Mouse (Mus musculus): ENCODE measurements at regions not wholly inside any gene's neighbourhood (a gene's known extent, or its start where the extent isn't known, plus 50 kb on each side); places are given as distances from the start of the nearest gene placed in this dataset.

DNA sequence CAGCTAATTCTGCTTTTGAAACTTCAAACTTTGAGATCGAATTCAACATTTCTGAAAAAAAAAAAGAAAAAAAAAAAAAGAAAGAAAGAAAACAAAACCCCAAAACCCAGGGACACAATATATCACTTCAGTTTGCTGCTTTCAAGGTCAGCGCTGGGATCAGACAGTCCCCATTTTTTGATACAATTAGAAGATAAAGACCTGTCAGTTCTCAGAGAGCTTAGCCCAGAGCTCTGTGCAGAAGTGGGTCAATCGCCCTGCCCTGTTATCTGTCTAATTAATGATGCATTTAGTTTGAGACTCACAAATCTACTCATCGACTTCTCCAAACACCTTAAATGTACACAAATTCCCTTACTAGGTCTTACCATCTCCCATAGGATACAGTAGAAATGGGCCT, 249.2 kb downstream of the Ptprc start:
- DNase-seq = no peak

DNA sequence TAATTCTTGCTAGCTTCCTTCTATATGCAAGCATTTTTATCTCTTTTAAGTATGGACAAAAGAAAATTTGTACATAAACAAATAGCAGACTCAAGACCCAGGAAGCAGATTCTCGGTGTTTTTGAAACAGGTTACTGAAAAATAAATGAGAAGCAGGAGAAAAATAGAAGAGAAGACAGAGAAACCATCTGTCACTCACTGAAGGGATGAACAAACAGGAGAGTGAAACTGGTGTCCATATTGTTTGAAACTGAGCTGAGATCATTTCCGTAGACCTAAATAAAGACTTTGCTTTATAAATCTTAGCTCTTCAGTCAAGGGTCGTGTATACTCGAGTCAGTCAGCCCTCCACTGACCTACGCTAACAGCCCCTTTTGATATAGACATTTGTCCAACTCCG, 251.4 kb downstream of the Ptprc start:
- no peak for DNase-seq

DNA sequence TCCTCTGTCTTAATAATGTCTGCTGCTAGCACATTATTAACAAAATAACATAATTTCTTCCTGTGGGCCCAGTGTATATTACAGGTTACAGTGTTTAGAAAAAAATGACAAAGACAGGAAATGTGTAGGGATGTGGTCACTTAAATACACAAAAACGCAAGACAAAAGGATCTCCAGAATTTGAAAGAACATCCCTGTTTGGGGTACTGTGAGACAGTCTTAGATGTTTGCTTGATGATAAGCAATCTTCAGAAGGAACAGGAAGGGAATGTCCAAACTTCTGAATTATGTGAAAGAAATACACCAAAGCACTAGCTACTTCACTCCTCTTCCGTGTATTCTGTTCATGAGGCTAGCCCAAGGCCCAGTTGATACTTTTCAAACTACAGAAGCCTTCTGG, 251.8 kb downstream of the Ptprc start:
- no peak for DNase-seq

- DNase-seq = no peak
These were observed 252.7 kb downstream of the Ptprc start for GRCm38 (mm10) chr1:137922769-137923168.

DNA sequence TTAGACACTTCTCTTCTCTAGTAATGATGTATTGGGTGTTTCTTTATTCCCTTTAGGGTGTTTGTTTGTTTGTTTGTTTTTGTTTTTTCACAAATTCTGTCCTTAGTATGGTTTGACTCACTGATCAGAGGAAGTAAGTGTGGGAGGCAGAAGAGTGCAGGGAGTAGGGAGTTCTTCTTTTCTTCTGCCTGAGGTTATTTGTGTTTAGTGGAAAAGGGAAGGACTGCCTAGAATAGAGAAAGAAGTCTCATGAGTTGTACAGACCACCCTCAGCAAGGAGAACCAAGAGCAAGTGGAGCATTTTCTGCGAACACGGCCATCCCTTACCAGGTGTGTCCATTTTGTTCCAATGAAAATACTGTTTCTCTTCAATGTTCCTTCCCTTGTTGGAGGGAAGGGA, 253.9 kb downstream of the Ptprc start:
- DNase-seq = no peak

DNA sequence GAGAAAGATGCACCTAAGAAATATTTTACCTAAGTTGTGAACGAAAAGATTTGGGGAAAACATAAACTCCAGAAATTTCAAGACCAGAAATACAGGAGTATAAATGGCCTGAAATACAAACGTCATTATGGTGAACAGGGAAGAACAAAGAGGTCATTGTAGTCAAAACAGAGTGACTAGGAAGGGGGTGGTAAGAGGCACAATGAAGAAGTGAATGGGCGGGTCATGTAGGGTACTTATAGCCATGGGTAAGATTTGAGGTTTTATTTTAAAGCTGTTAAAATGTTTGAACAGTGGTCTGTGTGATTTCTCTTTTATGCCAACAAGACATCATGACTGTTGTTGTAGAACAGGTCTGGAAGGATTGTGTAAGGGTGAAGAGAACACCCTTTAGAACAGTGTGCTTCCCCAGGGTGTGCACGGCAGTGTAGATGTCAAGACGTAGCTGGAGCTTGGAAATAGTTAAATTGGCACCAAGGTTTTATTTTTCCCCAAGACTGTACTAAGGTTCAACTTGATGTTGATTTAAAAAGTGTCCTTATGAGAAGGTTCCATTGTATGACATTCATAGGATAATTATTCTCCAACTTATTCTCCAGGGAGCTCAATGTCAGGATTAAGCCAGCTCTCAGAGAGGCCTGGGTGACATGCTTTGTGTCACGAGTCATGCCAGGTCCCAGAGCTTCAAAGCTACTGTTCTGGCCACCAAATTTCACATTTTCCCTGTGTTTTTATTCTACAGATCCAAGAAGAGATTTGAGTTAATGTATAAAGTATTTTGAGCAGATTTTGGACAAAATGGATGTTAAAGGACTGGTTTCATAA, 255.6 kb downstream of the Ptprc start:
- DNase-seq = no peak

- no peak for DNase-seq
These were observed 258.1 kb downstream of the Ptprc start for GRCm38 (mm10) chr1:137917449-137917848.

DNA sequence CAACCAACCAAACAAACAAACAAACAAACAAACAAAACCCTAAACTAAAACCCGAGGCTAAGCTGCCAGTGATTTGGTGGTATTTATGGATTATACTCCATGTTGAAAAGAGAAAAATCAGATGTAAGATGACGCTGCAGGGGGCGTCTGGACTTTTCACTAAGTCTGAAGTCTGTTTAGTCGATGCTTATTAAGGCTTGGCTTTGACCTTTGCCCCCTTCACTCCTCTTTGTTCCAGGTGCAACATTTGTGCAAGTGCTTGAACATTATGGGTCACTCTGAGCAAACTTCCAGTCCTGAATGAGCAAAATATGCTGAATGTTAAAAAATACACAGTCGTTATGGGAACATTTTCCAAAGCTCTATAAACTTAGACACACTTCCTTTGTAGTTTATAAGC, 268.6 kb downstream of the Ptprc start:
- peak; percentile 43 for DNase-seq

DNA sequence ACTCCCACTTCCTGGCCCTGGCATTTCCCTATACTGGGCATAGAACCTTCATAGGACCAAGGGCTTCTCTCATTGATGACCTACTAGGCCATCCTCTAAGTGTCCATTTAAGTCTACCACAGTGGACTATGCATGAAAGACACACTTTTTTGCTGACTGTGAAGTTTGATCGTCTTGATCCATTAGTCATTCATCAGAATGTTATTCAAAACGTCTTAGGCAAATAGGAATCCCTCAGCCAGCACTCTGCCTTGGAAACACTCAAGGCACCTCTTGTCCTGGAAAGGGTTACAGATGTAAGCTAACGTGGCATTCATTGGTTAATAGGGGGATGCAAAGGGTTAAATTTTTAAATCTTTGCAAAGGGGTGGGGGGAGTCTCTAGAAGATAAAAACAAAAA, 269.0 kb downstream of the Ptprc start:
- no peak for DNase-seq

GRCm38 (mm10) chr1:137905566-137905965, 269.9 kb downstream of the Ptprc start:
- no peak for DNase-seq

- no peak for DNase-seq
These were observed 272.2 kb downstream of the Ptprc start for GRCm38 (mm10) chr1:137903351-137903750.

DNA sequence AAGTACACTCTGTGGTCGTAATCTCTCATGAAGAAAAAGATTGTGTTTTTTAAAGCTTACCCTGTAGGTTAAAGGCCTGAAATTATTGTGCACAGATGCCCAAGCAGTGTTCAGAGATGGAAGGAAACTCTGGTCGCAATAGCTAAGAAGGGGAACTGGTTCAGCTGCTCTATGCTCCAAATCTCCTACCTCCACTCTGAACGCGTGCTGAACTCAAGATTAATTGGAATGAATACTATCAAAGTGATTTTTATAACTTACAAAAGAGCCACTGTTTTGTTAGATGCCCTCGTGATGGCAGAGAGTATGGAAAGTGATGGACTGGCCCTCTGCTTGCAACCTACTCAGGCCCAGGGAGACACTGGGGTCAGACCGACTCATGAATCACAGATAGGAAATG, 272.6 kb downstream of the Ptprc start:
- no peak for DNase-seq

DNA sequence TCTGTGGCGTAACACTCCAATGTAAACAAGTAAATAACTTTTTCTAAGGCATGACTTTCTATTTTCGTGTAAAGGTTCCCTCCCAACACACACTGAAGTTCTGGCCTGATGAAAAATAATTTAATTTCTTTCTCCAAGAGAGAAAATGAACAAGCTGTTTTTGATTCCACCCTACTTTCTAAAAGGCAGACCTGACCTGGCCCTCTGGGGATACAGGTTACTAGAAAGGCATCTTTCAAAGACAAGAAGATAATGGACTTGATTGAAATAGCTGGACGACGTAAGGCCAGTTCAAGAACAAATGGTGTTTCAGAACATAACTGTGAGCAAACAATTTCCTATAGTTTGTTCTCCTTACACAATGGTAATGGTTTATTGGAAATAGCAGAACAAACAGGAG, 273.5 kb downstream of the Ptprc start:
- DNase-seq = no peak

DNA sequence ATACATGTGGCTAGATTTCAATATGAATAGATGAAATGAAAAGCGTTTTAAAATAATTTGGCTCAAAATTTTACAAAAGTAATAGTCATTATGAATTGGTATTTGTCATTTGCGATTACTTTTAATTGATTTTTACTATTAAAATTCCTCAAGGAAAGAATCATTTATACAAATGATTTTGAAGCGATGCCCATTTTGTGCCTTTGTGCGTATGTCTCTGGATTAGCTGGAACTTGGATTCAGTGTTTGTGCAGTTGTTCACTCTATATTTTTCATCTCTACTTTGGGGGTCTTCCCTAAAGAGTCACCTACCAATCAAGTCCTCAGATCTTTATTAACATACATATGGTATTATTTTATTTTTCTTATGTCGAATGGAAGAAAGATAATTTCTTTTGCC, 274.3 kb downstream of the Ptprc start:
- no peak for DNase-seq

DNA sequence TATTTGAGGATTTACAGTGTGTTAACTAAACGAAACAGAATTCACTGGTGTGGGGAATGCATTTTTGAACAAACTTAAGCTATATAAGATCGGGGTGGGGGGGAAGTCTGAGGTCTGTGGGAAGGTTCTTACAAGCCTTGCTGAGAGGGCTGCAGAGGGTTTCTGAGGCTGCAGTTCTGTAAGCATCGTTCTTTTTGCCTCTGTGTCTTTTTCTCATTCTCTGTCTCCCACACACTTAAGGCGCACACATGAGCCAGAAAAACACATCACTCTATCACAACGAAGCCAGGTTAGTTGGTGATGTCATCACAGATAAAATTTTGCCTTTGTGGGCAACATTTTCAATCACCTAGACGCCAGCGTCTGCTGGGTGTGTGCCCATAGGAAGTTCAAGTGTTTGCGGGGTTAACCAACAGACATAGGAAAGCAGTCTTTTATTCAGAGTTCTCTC, 274.9 kb downstream of the Ptprc start:
- peak; percentile 16 for DNase-seq

DNA sequence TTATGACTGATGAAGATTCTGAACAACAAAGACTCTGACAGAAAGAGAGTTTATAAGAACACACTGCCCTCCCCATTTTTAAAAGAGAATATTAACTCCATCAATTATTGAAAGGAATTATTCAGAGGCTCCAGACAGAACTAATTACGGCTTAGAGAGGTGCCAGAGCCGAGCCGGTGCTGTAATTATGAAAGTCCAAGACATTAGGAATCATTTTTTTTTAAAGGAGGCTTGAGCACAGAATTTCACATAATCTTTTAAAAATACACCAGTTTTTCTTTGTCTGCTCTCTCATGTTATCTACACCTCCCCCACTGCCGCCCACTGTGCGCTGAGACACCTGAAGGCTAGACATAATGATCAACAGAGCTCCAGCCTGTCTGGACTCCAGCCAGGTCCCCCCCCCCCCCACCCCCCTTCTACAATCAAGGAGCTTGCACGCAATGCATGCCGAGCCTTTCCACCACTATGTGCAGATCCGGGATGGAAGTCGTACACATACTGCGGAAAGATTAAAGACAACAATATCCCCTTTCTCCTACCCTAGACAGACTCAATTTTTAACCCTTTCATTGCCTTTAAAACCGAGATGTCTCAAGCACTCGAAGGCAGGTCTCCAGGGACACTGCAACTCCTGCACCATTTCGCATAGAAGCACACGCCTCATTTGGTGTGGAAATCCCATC, 275.4 kb downstream of the Ptprc start:
- peak; percentile 56 for DNase-seq

DNA sequence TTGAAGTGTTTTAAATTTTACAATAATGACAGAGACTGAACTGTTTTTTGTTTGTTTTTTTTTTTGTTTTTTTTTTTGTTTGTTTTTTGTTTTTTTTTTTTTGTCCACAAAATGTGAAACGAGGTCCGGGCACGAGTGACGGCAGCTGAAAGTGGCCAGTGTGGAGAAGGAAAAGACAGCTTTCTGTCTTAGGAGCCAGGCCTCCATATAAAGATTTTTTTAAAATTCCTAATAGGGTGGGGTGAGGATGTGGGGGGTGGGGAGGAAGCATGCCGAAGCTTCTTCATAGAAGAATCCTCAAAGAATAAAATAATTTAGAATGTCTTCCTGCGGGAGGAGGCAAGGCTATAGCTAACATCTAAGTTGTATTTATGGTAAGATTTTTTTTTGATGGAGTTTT, 276.2 kb downstream of the Ptprc start:
- DNase-seq = peak; percentile 11

DNA sequence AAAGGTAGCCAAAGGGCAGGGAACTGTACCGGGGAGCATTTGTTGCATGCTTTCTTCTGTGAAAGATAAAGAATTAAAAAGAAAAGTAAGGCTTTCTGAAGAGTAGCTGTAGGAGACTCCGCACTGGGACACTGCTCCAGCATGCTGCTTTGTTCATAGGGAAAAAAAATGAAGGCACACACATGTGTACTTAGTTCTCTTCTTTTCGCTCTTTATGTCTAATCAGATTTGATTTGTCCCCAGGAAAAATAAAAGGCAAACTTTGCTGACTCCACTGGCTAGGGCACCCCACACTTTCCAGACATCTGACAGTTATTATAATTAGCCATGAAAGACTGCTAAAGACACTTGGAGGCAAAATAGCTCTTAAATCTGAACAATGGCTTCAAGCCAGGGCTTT, 276.6 kb downstream of the Ptprc start:
- DNase-seq = no peak

- DNase-seq = peak; percentile 92
These were observed 277.1 kb downstream of the Ptprc start for GRCm38 (mm10) chr1:137898397-137898796.

DNA sequence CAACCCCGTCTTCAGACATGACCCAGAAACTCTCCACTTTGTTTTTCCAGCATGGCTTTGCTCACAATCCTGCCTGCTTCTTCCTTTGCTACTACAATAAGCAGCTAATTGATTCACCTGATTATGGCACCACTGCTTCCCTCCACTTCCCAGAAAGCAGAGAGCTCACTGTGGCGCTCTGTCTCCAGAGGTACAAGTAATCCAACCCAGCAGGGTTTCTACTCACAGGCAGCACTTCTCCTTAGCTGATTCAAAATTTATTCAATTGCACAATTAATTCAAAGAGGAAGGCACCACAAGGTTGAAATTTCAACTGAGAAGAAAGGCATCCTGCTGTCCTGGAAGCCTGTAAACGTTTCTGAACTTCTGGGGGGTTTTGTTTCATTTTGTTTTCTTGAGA, 293.9 kb downstream of the Ptprc start:
- DNase-seq = no peak

DNA sequence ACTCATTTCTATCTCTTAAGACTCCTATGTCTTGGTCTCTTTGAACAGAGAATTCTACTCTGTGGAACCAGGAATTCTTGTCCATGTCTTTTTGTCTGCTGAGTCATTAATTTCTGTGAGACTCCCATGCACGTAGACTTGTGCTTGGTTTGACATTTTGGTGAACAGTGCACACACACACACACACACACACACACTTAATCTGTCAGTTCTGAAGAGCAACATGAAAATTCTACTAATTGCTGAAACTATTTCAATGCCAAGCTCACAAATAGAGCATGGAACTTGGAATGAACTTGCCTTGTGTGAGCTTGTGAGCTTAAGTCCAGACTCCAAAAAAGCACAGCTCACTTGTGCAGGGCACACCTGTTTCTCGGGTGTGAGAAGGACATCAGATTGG, 301.1 kb downstream of the Ptprc start:
- no peak for DNase-seq

- no peak for DNase-seq
These were observed 301.9 kb downstream of the Ptprc start for GRCm38 (mm10) chr1:137873628-137874027.

DNA sequence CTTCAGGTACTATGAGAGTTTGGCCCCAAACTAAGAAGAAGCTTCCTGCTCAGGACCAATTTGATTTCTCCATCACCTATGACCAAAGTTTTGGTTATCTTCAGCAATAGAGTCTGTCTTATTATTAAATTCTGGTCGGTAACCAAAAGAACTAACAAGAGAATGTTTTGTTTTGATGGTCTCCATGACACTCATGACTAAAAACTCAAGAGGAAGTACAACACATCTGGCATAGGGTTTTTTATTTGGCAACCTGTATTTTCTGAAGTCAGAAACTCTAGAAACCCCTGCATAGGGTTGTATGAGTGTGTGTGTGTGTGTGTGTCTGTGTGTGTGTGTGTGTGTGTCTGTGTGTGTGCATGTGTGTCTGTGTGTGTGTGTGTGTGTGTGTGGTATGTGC, 310.5 kb downstream of the Ptprc start:
- no peak for DNase-seq

- DNase-seq = no peak
These were observed 312.0 kb downstream of the Ptprc start for GRCm38 (mm10) chr1:137863506-137863905.

GRCm38 (mm10) chr1:137852262-137852661, 323.2 kb downstream of the Ptprc start:
- DNase-seq = no peak
